Mouse (Mus musculus) v-Abl transformed pro-B cells (cell line): ENCODE results near the gene Coro1c.

ENCODE experiments used
- in situ Hi-C, 2 experiments: fragments of 400-800 bp; cut with MboI; formaldehyde crosslinking; loops; one replicate each; pipeline ENCODE4 v1.15.1; 2025; ENCODE audit not compliant: unreplicated experiment in 2 of 2

The Coro1c gene

GRCm38 (mm10) chr5:113869132-113869531, 39.4 kb downstream of the Coro1c start:
- in situ Hi-C loops = loop anchor here (10.0 to 25.0 kb wide), 3 partner anchors 66 to 1432 kb away; partner anchors contain the start of gene Gm6588 (in 1 of the 2)

GRCm38 (mm10) chr5:113864992-113865391, 43.6 kb downstream of the Coro1c start:
- in situ Hi-C loops = loop anchor here (10.0 to 25.0 kb wide), 3 partner anchors 70 to 1428 kb away; partner anchors contain the start of gene Gm6588 (in 1 of the 2)

GRCm38 (mm10) chr5:113863994-113864393, 44.6 kb downstream of the Coro1c start:
- in situ Hi-C loops = loop anchor here (10.0 to 25.0 kb wide), 3 partner anchors 71 to 1427 kb away; partner anchors contain the start of gene Gm6588 (in 1 of the 2)

GRCm38 (mm10) chr5:113862418-113862817, 46.1 kb downstream of the Coro1c start:
- in situ Hi-C loops = loop anchor here (10.0 to 25.0 kb wide), 3 partner anchors 72 to 1425 kb away; partner anchors contain the start of gene Gm6588 (in 1 of the 2)

- in situ Hi-C loops = loop anchor here (10.0 to 25.0 kb wide), 3 partner anchors 74 to 1424 kb away; partner anchors contain the start of gene Gm6588 (in 1 of the 2)
These were observed 47.3 kb downstream of the Coro1c start for GRCm38 (mm10) chr5:113861294-113861693.

GRCm38 (mm10) chr5:113858971-113859370, 49.6 kb downstream of the Coro1c start:
- in situ Hi-C loops = loop anchor here (5.0 to 25.0 kb wide), 5 partner anchors 93 to 1422 kb away; partner anchors contain the start of gene Gm6588 (in 1 of the 2)

DNA sequence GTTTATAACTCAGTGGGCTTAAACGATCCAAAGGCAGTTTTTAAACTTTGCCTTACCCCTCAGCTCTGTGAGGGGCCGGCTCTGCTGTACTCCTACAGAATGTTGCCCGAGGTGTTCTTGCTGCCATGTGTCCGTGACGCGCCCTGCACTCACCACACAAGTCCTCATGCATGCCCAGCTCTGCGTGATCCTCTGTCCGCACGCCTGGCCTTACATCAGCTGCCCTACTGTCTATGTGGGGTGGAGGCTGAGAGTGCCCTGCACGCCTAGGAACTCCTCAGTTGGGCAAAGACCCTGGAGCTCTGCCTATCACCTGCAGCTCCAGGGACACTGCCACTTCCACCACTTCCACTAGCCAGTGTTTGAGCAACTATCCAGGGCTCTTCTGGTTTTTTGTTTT, 50.0 kb downstream of the Coro1c start:
- in situ Hi-C loops = loop anchor here (5.0 to 25.0 kb wide), 5 partner anchors 94 to 1421 kb away; partner anchors contain the start of gene Gm6588 (in 1 of the 2)

DNA sequence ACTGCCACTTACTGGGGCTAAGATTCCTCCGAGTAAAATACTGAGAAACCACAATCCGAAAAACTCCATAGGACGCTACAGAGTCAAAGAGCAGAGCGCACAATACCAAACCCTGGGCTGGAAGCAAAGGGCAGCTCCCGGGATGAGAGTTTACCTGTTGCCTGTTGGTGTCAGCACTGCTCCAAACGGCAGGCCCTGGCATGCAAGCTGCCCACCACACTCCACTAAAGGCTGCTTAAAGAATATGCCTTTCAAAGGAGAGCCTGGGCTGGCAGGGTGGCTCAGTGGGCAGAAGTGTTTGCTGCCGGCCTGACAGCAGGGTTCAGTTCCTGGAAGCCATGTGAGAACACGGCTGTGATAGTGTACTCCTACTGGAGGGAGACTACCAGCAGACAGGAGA, 50.9 kb downstream of the Coro1c start:
- in situ Hi-C loops = loop anchor here (5.0 to 25.0 kb wide), 5 partner anchors 95 to 1420 kb away; partner anchors contain the start of gene Gm6588 (in 1 of the 2)

GRCm38 (mm10) chr5:113856631-113857030, 51.9 kb downstream of the Coro1c start:
- in situ Hi-C loops = loop anchor here (5.0 to 25.0 kb wide), 5 partner anchors 96 to 1419 kb away; partner anchors contain the start of gene Gm6588 (in 1 of the 2)

- in situ Hi-C loops = loop anchor here (5.0 to 25.0 kb wide), 5 partner anchors 97 to 1418 kb away; partner anchors contain the start of gene Gm6588 (in 1 of the 2)
These were observed 52.9 kb downstream of the Coro1c start for GRCm38 (mm10) chr5:113855696-113856095.

DNA sequence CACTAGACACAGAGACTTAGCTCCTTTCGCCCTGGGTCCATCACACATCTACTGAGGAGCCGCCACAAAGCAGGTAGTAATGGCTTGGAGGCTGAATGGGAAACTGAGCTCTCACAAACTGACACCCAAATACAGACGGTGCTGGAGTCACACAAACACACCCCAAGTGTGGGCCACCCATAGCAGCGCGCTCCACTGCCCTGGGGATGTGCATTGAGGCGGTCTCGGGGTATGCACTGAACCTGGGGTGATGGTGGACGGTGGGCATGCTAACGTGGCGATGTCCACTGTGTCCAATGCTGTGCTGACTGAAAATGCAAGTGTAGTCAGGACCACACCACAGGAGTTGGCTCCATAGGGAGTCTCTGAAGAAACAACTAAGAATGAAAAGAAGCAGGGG, 53.4 kb downstream of the Coro1c start:
- in situ Hi-C loops = loop anchor here (5.0 to 25.0 kb wide), 5 partner anchors 97 to 1418 kb away; partner anchors contain the start of gene Gm6588 (in 1 of the 2)

DNA sequence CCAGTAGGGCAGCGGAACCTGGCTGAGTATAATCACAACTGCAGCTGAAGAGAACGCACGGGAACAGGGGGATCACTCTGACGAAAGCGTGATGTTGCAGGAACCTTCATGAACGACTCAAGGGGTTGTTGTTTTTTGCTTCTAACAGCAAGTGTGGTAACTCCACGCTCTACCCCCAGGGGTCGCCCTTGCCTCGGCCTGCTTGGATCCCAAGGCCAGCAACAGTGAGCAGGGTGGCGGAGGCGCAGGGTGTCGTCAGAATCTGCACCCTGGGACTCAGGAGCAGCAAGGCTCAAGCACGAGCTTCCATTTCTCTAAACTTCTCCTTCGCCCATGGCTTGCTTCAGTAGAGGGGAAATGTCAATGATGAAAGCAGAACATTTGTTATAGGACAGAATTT, 54.1 kb downstream of the Coro1c start:
- in situ Hi-C loops = loop anchor here (5.0 to 25.0 kb wide), 5 partner anchors 98 to 1417 kb away; partner anchors contain the start of gene Gm6588 (in 1 of the 2)

DNA sequence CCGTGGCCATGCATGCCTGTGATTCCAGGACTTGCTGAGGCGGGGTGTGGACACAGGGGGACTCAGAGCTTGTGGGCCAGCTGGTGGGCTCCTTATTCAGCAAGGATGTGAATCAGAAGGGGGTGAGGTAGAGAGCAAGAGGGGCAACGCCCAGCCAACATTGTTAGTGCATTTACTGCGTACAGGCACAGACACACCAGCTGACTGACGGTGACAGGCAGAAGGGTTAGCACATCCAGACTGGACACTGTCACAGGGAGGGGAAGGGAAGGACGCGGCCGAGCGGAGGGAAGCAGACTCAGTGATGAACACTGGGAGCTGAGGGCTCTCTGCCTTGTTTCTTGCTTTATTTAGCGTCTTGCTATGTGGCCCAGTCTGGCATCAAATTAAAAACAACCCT, 55.0 kb downstream of the Coro1c start:
- in situ Hi-C loops = loop anchor here (5.0 to 25.0 kb wide), 5 partner anchors 99 to 1416 kb away; partner anchors contain the start of gene Gm6588 (in 1 of the 2)

DNA sequence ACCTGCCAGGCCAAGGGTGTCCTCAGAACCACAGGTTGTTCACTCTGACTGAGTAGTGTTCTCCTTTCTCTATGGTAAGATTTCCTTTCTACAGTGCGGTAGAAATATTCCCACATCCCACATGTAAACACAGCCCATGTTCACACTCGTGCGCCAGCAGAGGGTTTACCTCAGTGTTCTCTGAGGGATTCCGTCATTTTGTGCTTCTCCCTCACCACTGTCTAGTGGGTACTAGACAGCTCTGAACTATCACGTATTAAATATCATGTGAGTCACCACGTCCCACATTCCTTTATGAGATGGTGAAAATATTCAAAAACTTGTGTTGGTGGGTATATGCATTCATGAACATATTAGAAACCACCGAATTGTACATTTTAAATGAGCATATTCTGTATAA, 56.1 kb downstream of the Coro1c start:
- in situ Hi-C loops = loop anchor here (5.0 to 25.0 kb wide), 5 partner anchors 100 to 1415 kb away; partner anchors contain the start of gene Gm6588 (in 1 of the 2)

DNA sequence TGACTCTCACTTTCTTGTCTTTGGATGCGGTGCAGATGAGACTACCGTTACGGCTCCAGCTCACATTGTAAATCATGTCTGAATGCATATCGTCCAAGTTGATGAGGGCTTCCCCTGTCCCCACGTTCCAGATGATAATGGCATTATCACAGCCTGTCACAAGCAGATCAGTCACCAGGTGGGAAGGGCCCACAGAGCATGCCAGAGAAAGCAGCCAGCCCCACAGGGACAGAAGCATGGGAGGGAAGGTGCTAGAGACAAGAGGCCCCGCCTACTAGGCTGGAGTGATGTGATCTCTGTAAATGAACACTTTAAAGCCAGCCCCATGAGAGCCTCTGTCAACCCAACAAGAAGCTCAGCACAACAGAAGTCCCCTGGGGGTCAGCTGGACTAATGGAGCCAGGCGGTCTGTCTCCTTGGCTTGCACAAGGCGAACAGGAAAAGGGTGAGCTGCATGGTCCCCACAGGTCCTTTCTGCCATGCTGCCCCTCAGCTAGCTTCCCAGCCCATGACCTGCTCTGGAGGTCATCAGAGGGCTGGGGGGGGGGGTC, 57.8 kb downstream of the Coro1c start:
- in situ Hi-C loops = loop anchor here (5.0 to 25.0 kb wide), 5 partner anchors 102 to 1413 kb away; partner anchors contain the start of gene Gm6588 (in 1 of the 2)

DNA sequence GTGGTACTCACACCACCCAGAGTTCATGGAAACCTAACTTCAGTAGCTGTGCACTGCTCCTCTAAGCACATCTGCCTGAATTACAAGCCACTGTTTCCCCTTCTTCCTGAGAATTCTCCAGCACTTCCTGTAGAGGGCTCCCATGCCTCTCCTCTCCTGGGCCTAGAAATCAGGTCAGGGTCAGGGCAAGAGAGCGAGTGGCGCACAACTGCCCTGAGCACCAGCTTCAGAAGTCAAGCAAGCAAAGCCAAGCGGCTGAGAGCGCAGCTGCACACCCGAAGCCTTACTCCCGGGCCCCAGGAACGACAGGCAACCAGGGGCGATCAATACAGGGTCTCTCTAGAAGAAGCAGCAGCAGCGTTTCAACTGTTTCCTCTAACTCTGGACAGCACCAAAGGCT, 60.9 kb downstream of the Coro1c start:
- in situ Hi-C loops = loop anchor here (5.0 to 25.0 kb wide), 4 partner anchors 35 to 1790 kb away; partner anchors contain the start of gene Rab35 (in 1 of the 2)

DNA sequence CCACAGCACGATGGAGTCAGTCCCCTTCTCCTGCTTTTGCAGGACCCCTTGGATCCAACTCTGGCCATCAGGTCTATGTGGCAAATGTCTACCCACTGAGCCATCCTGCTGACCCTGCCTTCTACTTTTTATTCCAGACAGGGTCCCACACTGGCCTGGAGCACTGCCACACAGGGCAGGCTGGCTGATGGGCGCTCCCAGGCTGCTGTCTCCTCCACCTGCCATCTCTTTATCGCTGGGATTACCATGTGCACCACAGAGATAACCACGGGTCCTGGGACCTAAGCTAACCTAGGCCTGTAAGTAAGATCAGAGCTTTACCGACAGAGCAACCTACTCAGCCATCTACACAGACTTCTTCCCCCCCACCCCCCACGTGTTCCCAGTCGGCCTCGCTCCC, 61.9 kb downstream of the Coro1c start:
- in situ Hi-C loops = loop anchor here (5.0 to 25.0 kb wide), 4 partner anchors 34 to 1791 kb away; partner anchors contain the start of gene Rab35 (in 1 of the 2)

DNA sequence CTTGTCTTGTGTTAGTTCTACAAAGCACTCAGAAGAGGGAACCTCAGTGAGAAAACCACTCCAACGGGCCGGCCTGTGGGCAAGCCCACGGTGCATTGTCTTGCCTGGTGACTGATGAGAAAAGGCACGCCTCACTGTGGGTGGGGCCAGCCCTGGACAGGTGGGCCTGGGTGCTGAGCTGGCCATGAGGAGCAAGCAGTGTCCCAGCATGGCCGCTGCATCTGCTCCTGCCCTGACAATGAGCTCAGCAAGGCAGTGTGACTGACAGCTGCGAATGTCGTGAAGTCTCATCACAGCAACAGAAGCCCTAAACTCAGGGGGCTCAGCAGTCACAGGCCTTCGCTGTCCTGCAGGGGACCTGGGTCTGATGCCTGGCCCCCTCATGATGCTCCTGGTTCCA, 62.9 kb downstream of the Coro1c start:
- in situ Hi-C loops = loop anchor here (5.0 to 25.0 kb wide), 4 partner anchors 33 to 1792 kb away; partner anchors contain the start of gene Rab35 (in 1 of the 2)

DNA sequence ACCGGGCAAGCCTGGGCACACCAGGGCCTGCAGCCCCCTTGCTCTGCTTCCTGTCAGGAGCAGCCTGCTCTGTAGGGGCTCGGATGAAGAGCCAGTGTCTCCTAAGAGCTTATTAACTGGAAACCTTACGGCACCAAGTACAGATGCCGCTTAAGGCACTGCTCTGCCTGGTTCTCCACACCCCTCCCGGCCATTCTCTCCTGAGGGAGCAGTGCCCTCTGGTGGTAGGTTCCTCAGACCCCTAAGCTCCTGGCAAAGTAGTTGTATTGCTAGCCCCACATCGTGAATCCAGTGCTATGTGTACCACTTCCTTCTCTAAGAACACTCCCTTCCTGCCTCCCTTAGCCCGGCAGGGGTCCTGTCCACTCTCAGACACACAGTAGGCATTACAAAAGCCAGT, 63.8 kb downstream of the Coro1c start:
- in situ Hi-C loops = loop anchor here (5.0 to 25.0 kb wide), 5 partner anchors 32 to 1793 kb away; partner anchors contain the start of genes Iscu (in 1 of the 2), Rab35 (in 1 of the 2) and Sart3 (in 1 of the 2)

DNA sequence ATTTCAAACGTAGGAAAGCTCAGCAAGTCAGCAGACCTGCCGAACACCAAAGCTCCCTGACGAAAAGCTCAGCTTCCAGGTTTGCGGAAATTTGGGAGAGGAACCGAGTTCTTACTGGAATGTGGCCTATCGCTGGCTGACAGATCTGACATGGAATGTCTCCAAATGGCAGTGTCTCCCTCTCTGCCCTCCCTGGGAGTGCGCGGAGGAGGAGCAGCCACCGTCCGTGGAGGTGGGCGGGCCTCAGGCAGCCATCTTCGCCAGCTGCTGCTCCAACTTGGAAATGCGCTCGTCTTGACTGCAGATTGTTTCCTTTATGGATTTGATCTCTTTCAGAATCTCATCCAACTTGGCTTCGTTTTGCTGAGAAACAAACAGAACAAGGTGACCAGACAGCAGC, 64.5 kb downstream of the Coro1c start:
- in situ Hi-C loops = loop anchor here (5.0 to 25.0 kb wide), 4 partner anchors 72 to 1793 kb away; partner anchors contain the start of genes Iscu (in 1 of the 2), Rab35 (in 1 of the 2) and Sart3 (in 1 of the 2)
